Mouse (Mus musculus) megakaryocyte, embryonic 14.5 days (primary cell): Measurements from ENCODE around the gene Lrrc3c.

ENCODE experiments used
- FLI1 ChIP-seq: IDR thresholded peaks from 2 replicates; pipeline ENCODE4 v1.6.1; 2012; ENCODE audit warnings: low read length, inconsistent platforms, mixed read lengths
- GATA1 ChIP-seq: IDR thresholded peaks from 3 replicates; pipeline ENCODE4 v1.6.1; 2012; ENCODE audit warnings: mixed read lengths, low read length, inconsistent platforms, borderline replicate concordance

DNA sequence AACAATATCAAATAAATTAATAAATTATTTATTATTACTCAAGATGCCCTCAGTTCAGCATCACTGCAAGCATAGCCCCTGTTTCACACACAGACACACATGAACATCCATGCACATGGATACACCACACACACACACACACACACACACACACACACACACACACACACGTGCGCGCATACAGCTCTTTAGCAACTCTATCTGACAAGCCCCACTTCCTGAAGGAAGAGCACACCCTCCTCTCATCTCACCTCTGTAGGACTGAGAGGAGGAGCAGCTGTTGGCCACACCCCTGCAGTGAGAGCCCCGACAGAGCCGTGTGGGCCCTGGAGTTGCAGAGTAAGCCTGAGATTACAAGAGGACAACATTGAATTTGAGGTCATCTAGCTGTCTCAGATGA, 42.0 kb downstream of the Lrrc3c start:
- TF ChIP-seq GATA1 (no peak), FLI1 (no peak)
